Mouse (Mus musculus): ENCODE measurements around the gene Brms1. TPM values are rescaled to one million over a fixed set of nuclear protein-coding genes. Genes with fewer than 3 reads are reported as not detected.
A peak's percentile ranks its signal among the peaks of the same experiment; 100 is the strongest.

Brms1 gene
- polyA plus RNA-seq, 1 experiment from 2014 or later = 66.1 TPM

DNA sequence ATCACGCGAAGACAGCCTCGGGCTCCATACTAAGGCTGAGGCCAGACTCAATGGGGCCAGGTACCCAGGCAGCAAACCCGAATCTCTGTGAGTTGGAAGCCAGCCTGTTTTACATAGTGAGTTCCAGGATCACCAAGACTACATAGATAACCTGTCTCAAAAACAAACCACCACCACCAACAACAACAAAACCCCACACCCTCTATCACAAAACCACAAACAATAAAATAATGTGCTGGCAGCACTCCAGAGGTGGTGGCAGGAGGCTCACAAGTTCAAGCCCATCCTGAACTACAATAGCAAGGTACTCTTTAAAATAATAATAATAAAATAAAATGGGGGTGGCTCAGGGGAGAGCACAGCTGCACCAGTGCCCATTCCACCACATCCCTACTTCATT lies 4.6 kb upstream of the Brms1 start:
- DNase-seq (ENCODE audit: low spot score, missing footprints) (peak; percentile 49), ATAC-seq (ENCODE audit: low FRiP score) (no peak)
- no peaks in the 10 kb centered on the region for H3K27me3 ChIP-seq (ENCODE audit: control insufficient read depth, insufficient read depth, low read length)
- no peak overlapping the region for H3K9ac ChIP-seq (ENCODE audit: low read length)
- no peak overlapping the region for H3K4me2 ChIP-seq
- H3K4me1 ChIP-seq (ENCODE audit: control insufficient read depth, insufficient read depth, low read length) = peaks cover 22% of the 10 kb centered on the region
- no peaks in the 10 kb centered on the region for H3K36me3 ChIP-seq (ENCODE audit: control insufficient read depth, insufficient read depth, low read length)
- H3K27ac ChIP-seq (ENCODE audit: low read depth, low read length) = no peak overlapping the region
- H3K9me3 ChIP-seq (ENCODE audit: control insufficient read depth, low read length) = no peaks in the 10 kb centered on the region
- no peak overlapping the region for H3K4me3 ChIP-seq (ENCODE audit: low read depth, low read length)
- WGBS = 83% methylated on average over 4 of the region's 4 CpGs

DNA sequence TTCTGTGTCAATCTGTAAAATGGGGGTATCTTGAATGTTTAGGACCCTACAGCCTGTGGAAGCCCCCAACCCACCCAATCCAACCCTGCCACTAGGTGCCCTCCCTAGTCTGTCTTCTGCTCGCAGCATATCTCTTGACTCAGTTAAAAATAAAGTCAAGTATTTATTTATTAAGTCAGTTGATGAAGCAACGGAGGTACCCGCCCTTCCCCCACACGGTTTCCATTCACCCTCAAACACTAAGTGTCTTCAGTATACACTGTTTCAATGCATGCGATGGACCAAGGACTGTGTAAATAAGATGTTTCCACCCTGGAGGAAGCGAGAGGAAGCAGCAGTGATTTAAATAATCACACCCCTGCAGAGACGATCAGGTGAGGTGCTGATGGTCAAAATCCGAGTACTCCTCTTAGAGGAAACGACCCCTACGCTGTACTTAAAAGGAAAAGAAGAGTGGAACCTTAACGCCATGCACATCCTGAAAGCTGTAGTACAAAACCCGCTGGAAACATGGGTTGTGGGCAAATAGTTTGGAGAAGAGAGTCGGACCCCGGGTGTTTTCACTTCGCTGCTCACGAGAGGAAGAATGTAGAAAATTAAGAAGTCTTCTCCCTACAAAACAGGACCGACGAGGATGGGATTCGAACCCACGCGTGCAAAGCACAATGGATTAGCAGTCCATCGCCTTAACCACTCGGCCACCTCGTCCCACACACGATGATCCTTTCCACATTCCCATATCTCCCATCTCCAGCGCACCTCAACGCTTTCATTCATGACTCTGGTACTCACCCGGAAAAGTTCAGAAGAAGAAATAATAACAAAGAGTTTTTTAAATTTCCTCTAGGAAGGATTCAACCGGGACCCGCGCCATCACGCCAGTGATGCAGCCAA lies 3.2 kb upstream of the Brms1 start:
- WGBS = 8% methylated on average over 32 of the region's 32 CpGs
- peak; percentile 53 for ATAC-seq (ENCODE audit: low FRiP score)

DNA sequence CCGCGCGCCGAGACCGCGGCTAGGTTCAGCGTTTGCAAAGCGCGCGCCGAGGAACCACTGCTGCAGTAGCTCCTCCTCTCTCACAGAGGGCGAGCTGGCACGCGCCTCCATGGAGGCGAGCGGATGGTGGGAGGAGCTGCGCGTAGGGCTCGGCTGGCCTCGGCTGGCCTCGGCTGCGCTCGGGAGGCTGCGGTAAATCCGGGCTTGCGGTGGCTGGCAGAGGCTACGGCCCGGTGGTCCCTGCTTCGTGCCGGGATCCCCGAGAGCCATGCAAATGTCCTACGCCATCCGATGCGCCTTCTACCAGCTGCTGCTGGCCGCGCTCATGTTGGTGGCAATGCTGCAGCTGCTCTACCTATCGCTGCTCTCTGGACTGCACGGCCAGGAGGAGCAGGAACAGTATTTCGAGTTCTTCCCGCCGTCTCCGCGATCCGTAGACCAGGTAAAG lies 2.4 kb upstream of the Brms1 start, which contains the start of the genes B4gat1 and AC124502.3:
Gene B4gat1, plus strand, starts transcription at position 118 of the 448 bp plus-strand sequence.
Gene AC124502.3, plus strand, starts transcription at position 183 of the 448 bp plus-strand sequence.
- H3K9ac ChIP-seq (ENCODE audit: low read length) = peak within 1 kb of the TSS; percentile 88
- H3K4me1 ChIP-seq (ENCODE audit: control insufficient read depth, insufficient read depth, low read length) = peaks cover 26% of the 10 kb centered on the region
- ATAC-seq (ENCODE audit: low FRiP score) = peak; percentile 87
- peak; percentile 98 for DNase-seq (ENCODE audit: low spot score, missing footprints)
- H3K36me3 ChIP-seq (ENCODE audit: control insufficient read depth, insufficient read depth, low read length) = no peaks in the 10 kb centered on the region
- H3K9me3 ChIP-seq (ENCODE audit: control insufficient read depth, low read length) = no peaks in the 10 kb centered on the region
- peak within 1 kb of the TSS; percentile 80 for H3K27ac ChIP-seq (ENCODE audit: low read depth, low read length)
- H3K4me3 ChIP-seq (ENCODE audit: low read depth, low read length) = peak within 1 kb of the TSS; percentile 76
- peak within 1 kb of the TSS; percentile 99 for H3K4me2 ChIP-seq
- H3K27me3 ChIP-seq (ENCODE audit: control insufficient read depth, insufficient read depth, low read length) = no peaks in the 10 kb centered on the region
- under 1% methylated on average over 42 of the region's 44 CpGs for WGBS

More for the DNA sequence above, 3.2 kb upstream of the Brms1 start:
- Histone ChIP-seq H3K27me3 (ENCODE audit: control insufficient read depth, insufficient read depth, low read length) (no peaks in the 10 kb centered on the region), H3K36me3 (ENCODE audit: control insufficient read depth, insufficient read depth, low read length) (no peaks in the 10 kb centered on the region), H3K9me3 (ENCODE audit: control insufficient read depth, low read length) (no peaks in the 10 kb centered on the region), H3K27ac (ENCODE audit: low read depth, low read length) (peak overlapping the region; percentile 80), H3K4me2 (peak overlapping the region; percentile 99), H3K9ac (ENCODE audit: low read length) (peak overlapping the region; percentile 88), H3K4me1 (ENCODE audit: control insufficient read depth, insufficient read depth, low read length) (peaks cover 26% of the 10 kb centered on the region), H3K4me3 (ENCODE audit: low read depth, low read length) (peak overlapping the region; percentile 76)
- DNase-seq (ENCODE audit: low spot score, missing footprints) = peak; percentile 99

DNA sequence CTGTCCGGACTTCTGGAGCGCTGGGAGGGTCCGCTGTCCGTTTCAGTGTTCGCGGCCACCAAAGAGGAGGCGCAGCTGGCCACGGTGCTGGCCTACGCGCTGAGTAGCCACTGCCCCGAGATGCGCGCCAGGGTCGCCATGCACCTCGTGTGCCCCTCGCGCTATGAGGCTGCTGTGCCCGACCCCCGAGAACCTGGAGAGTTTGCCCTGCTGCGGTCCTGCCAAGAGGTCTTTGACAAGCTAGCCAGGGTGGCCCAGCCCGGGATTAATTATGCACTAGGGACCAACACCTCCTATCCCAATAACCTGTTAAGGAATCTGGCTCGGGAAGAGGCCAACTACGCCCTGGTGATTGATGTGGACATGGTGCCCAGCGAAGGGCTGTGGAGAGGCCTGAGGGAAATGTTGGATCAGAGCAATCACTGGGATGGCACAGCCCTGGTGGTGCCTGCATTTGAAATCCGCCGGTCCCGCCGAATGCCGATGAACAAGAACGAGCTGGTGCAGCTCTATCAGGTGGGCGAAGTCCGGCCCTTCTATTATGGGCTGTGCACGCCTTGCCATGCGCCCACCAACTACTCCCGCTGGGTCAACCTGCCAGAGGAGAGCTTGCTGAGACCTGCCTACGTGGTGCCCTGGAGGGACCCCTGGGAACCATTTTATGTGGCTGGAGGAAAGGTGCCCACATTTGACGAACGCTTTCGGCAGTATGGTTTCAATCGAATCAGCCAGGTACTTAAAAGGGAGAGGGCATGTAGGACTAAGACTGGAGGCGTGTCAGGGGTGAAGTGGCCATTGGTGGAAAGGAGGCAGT lies 1.6 kb upstream of the Brms1 start:
- peak overlapping the region; percentile 99 for H3K4me2 ChIP-seq
- peak overlapping the region; percentile 76 for H3K4me3 ChIP-seq (ENCODE audit: low read depth, low read length)
- no peaks in the 10 kb centered on the region for H3K36me3 ChIP-seq (ENCODE audit: control insufficient read depth, insufficient read depth, low read length)
- peak overlapping the region; percentile 88 for H3K9ac ChIP-seq (ENCODE audit: low read length)
- no peak overlapping the region for H3K27ac ChIP-seq (ENCODE audit: low read depth, low read length)
- peaks cover 26% of the 10 kb centered on the region for H3K4me1 ChIP-seq (ENCODE audit: control insufficient read depth, insufficient read depth, low read length)
- ATAC-seq (ENCODE audit: low FRiP score) = no peak
- no peaks in the 10 kb centered on the region for H3K27me3 ChIP-seq (ENCODE audit: control insufficient read depth, insufficient read depth, low read length)
- WGBS = 11% methylated on average over 41 of the region's 41 CpGs
- DNase-seq (ENCODE audit: low spot score, missing footprints) = peak; percentile 88
- no peaks in the 10 kb centered on the region for H3K9me3 ChIP-seq (ENCODE audit: control insufficient read depth, low read length)

DNA sequence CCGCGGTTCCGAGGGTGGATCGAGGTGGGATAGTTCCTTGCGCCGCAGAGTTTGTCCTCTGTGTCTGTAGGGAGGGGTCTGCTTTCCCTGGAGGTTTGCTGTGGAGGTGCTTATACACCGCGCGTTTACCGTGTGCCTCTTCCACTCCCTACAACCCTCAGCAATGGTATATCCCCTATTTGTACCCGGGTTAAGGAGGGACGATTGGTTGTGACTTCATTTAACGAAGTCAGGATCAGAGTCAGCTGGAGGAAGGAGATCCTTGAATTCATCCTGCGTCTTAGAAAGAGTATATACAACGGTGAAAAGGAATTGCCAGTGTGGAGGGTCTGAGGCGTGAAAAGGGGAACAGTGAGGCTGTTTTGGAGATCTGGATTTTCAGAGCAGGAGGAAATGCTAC lies 434 bp downstream of the Brms1 start:
- ATAC-seq (ENCODE audit: low FRiP score) (no peak), DNase-seq (ENCODE audit: low spot score, missing footprints) (peak; percentile 83)
- 3% methylated on average over 16 of the region's 16 CpGs for WGBS
- H3K27me3 ChIP-seq (ENCODE audit: control insufficient read depth, insufficient read depth, low read length) = no peaks in the 10 kb centered on the region
- peak overlapping the region; percentile 85 for H3K9ac ChIP-seq (ENCODE audit: low read length)
- no peaks in the 10 kb centered on the region for H3K36me3 ChIP-seq (ENCODE audit: control insufficient read depth, insufficient read depth, low read length)
- H3K9me3 ChIP-seq (ENCODE audit: control insufficient read depth, low read length) = no peaks in the 10 kb centered on the region
- peaks cover 26% of the 10 kb centered on the region for H3K4me1 ChIP-seq (ENCODE audit: control insufficient read depth, insufficient read depth, low read length)
- H3K4me3 ChIP-seq (ENCODE audit: low read depth, low read length) = peak overlapping the region; percentile 92
- H3K27ac ChIP-seq (ENCODE audit: low read depth, low read length) = no peak overlapping the region; the same call in 1 of the 2 replicates
- peak overlapping the region; percentile 99 for H3K4me2 ChIP-seq

DNA sequence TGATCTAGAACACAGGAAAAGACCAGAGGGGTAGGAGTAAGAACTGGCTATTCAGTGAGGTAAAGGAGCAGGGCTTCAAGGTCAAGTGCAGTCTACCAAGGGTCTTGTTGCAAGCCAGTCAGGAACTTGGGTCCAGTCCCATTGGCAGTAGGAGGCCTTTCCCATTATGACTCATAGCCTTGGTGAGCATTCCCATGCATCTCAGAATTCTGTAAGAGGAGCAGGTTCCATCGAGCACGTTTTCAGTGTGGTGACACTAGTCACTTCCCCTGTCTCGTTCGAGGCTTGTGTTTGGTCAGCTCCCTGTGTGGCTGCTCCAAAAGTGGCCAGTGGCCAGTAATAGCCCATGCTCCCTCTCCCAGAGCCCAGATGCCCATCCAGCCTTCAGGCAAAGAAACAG lies 4.4 kb downstream of the Brms1 start:
- Histone ChIP-seq H3K27ac (ENCODE audit: low read depth, low read length) (no peak overlapping the region), H3K36me3 (ENCODE audit: control insufficient read depth, insufficient read depth, low read length) (0 out of 2 replicates have a peak, but pooled peaks cover 2% of the 10 kb centered on the region), H3K4me3 (ENCODE audit: low read depth, low read length) (no peak overlapping the region), H3K4me2 (no peak overlapping the region), H3K4me1 (ENCODE audit: control insufficient read depth, insufficient read depth, low read length) (peaks cover 24% of the 10 kb centered on the region), H3K9me3 (ENCODE audit: control insufficient read depth, low read length) (no peaks in the 10 kb centered on the region), H3K27me3 (ENCODE audit: control insufficient read depth, insufficient read depth, low read length) (peaks cover 3% of the 10 kb centered on the region), H3K9ac (ENCODE audit: low read length) (no peak overlapping the region)
- ATAC-seq (ENCODE audit: low FRiP score) (no peak), DNase-seq (ENCODE audit: low spot score, missing footprints) (no peak)
- WGBS = 82% methylated on average over 4 of the region's 4 CpGs

DNA sequence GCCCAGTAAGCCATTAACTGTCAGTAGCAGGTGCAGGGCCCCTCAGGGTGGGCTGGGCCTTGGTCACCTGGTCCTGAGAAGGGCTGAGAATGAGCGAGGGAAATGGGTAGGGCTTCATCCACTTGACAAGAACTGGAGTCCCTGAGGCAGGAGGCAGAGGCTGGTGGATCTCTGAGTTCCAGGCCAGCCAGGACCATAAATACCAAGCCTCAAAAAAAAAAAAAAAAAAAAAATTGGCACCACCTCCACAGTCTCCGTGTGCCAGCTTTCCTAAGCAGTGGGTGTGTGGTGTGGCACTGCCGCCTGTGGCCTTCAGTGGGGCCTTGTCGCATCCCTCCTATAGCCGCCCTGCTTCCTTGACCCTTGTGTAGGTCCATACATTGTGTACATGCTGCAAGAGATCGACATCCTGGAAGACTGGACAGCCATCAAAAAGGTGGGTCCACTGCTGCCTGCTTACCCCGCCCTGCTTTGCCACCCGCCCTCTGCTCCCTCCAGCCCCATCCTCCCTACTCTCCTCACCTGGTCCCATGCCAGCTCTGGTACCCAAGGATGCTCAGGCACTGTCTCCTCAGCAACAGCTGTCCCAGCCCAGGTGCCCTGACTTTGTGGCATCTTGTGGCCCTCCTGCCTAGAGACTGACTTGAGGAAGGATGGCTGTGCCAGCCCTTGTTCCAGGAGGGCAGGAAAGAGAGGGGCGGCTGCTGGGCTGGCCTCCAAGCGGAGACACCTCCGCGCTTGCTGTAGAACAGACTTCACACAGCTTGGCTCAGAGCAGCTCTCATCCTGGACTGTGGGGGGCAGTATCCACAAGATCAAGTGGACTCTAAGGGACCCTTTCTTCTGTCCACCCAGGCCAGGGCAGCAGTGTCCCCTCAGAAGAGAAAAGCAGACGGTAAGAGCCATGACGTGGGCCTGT lies 7.2 kb downstream of the Brms1 start:
- H3K4me1 ChIP-seq (ENCODE audit: control insufficient read depth, insufficient read depth, low read length) = peaks cover 22% of the 10 kb centered on the region
- H3K9me3 ChIP-seq (ENCODE audit: control insufficient read depth, low read length) = no peaks in the 10 kb centered on the region
- no peak overlapping the region for H3K27ac ChIP-seq (ENCODE audit: low read depth, low read length)
- no peak overlapping the region for H3K4me2 ChIP-seq
- WGBS = 83% methylated on average over 14 of the region's 14 CpGs
- no peak overlapping the region for H3K4me3 ChIP-seq (ENCODE audit: low read depth, low read length)
- H3K27me3 ChIP-seq (ENCODE audit: control insufficient read depth, insufficient read depth, low read length) = peaks cover 31% of the 10 kb centered on the region
- H3K9ac ChIP-seq (ENCODE audit: low read length) = no peak overlapping the region
- H3K36me3 ChIP-seq (ENCODE audit: control insufficient read depth, insufficient read depth, low read length) = 0 out of 2 replicates have a peak, but pooled peaks cover 2% of the 10 kb centered on the region
- DNase-seq (ENCODE audit: low spot score, missing footprints) (no peak), ATAC-seq (ENCODE audit: low FRiP score) (no peak)

DNA sequence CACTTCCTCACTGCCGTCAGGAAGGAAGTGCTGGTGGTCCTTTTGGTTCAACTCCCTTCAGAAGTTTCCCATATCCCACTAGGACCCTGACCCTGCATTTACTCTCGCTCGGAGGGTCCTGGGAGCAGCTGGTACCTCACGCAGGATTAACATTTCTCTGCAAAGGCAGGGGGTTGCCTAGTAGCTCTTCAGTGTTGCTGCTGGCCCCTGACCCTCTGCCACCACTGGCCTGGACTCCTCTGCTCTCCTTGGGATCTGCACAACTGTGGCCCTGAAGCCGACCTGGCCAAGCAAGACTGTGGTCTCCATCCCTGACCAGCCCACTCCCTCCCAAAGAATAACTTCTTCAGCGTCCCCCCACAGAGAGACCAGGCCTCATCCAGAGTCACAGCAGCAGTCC lies 8.2 kb downstream of the Brms1 start:
- Histone ChIP-seq H3K9ac (ENCODE audit: low read length) (no peak overlapping the region), H3K4me1 (ENCODE audit: control insufficient read depth, insufficient read depth, low read length) (peaks cover 22% of the 10 kb centered on the region), H3K9me3 (ENCODE audit: control insufficient read depth, low read length) (no peaks in the 10 kb centered on the region), H3K4me2 (no peak overlapping the region), H3K27me3 (ENCODE audit: control insufficient read depth, insufficient read depth, low read length) (peaks cover 35% of the 10 kb centered on the region), H3K4me3 (ENCODE audit: low read depth, low read length) (no peak overlapping the region), H3K36me3 (ENCODE audit: control insufficient read depth, insufficient read depth, low read length) (0 out of 2 replicates have a peak, but pooled peaks cover 2% of the 10 kb centered on the region), H3K27ac (ENCODE audit: low read depth, low read length) (no peak overlapping the region)
- ATAC-seq (ENCODE audit: low FRiP score) (no peak), DNase-seq (ENCODE audit: low spot score, missing footprints) (no peak)
- 37% methylated on average over 6 of the region's 6 CpGs for WGBS

Data from midbrain, embryonic 11.5 days (tissue).